ENCODE assay signal across 8 mouse cellular contexts in genomic region chr10:75304413-75304812, GRCm38 (mm10). TPM values are rescaled to one million over a fixed set of nuclear protein-coding genes. Genes with fewer than 3 reads are reported as not detected.
A peak's percentile ranks its signal among the peaks of the same experiment; 100 is the strongest.
DNase-seq lines count a peak whose midpoint lies in the region; ATAC-seq and TF ChIP-seq lines count a peak whose summit lies in the region.

No protein-coding gene starts in this region.

- TF ChIP-seq CTCF in liver, embryonic 14.5 days (IDR thresholded peaks at IDR 0.05; ENCODE audit: low read depth) = no peak
- no peak for TF ChIP-seq CTCF in lung, postnatal 0 days (IDR thresholded peaks at IDR 0.05)

- no peaks in the 10 kb centered on the region for H3K27me3 ChIP-seq in megakaryocyte, embryonic 14.5 days (replicated peaks)
- H3K27me3 ChIP-seq in heart, embryonic 15.5 days = no peaks in the 10 kb centered on the region
- no peaks in the 10 kb centered on the region for H3K27me3 ChIP-seq in liver, embryonic 14.5 days (ENCODE audit: control insufficient read depth, insufficient read depth, low read length)
- no peaks in the 10 kb centered on the region for H3K27me3 ChIP-seq in lung, postnatal 0 days (replicated peaks; ENCODE audit: insufficient read depth, low read length)

- H3K9me3 ChIP-seq in megakaryocyte, embryonic 14.5 days = no peaks in the 10 kb centered on the region
- no peaks in the 10 kb centered on the region for H3K9me3 ChIP-seq in heart, embryonic 15.5 days (replicated peaks)
- H3K9me3 ChIP-seq in liver, embryonic 14.5 days (ENCODE audit: control insufficient read depth, low read length) = no peaks in the 10 kb centered on the region
- H3K9me3 ChIP-seq in lung, postnatal 0 days (ENCODE audit: low read length) = no peaks in the 10 kb centered on the region

- TF ChIP-seq EP300 in liver, embryonic 14.5 days (IDR thresholded peaks at IDR 0.05; ENCODE audit: low read depth) = no peak
- TF ChIP-seq EP300 in lung, postnatal 0 days (IDR thresholded peaks at IDR 0.05) = no peak

- H3K27ac ChIP-seq in heart, embryonic 15.5 days = peak overlapping the region; percentile 75
- no peak overlapping the region for H3K27ac ChIP-seq in liver, embryonic 14.5 days
- H3K27ac ChIP-seq in lung, postnatal 0 days (ENCODE audit: low read length) = no peak overlapping the region

- H3K4me3 ChIP-seq in megakaryocyte, embryonic 14.5 days (replicated peaks) = peak overlapping the region; percentile 86
- H3K4me3 ChIP-seq in heart, embryonic 15.5 days = no peak overlapping the region
- no peak overlapping the region for H3K4me3 ChIP-seq in liver, embryonic 14.5 days (ENCODE audit: insufficient read depth in 1 of 2, low read depth in 2 of 2, low read length in 2 of 2)
- H3K4me3 ChIP-seq in lung, postnatal 0 days (ENCODE audit: low read depth, low read length) = no peak overlapping the region

- peak; percentile 34 for DNase-seq in cerebellum, adult 9-11 months
- no peak for DNase-seq in liver, embryonic 14.5 days (ENCODE audit: low read depth in 3 of 3, low spot score in 3 of 3)
- no peak for DNase-seq in embryo, embryonic 10.5 days (ENCODE audit: low spot score)
- no peak for DNase-seq in lung, postnatal 0 days (ENCODE audit: low spot score)
- DNase-seq in layer of hippocampus, adult 9-10 months (ENCODE audit: low spot score) = no peak

- 36% methylated on average over 6 of the region's 6 CpGs for WGBS in heart, embryonic 15.5 days
- WGBS in liver, embryonic 14.5 days (ENCODE audit: insufficient replicate concordance) = 22% methylated on average over 6 of the region's 6 CpGs
- 74% methylated on average over 6 of the region's 6 CpGs for WGBS in lung, postnatal 0 days

- H3K36me3 ChIP-seq in megakaryocyte, embryonic 14.5 days (replicated peaks; ENCODE audit: low read length) = peaks cover 57% of the 10 kb centered on the region
- peaks cover 28% of the 10 kb centered on the region for H3K36me3 ChIP-seq in heart, embryonic 15.5 days
- H3K36me3 ChIP-seq in liver, embryonic 14.5 days (replicated peaks; ENCODE audit: control insufficient read depth, insufficient read depth, low read depth) = no peaks in the 10 kb centered on the region; the same call in 1 of the 2 replicates
- H3K36me3 ChIP-seq in lung, postnatal 0 days (ENCODE audit: insufficient read depth, low read length) = peaks cover 29% of the 10 kb centered on the region

- H3K9ac ChIP-seq in heart, embryonic 15.5 days = no peak overlapping the region
- no peak overlapping the region for H3K9ac ChIP-seq in liver, embryonic 14.5 days (replicated peaks)
- H3K9ac ChIP-seq in lung, postnatal 0 days (replicated peaks; ENCODE audit: low read depth) = no peak overlapping the region

- peaks cover 100% of the 10 kb centered on the region for H3K4me1 ChIP-seq in megakaryocyte, embryonic 14.5 days
- peaks cover 42% of the 10 kb centered on the region for H3K4me1 ChIP-seq in heart, embryonic 15.5 days (replicated peaks)
- H3K4me1 ChIP-seq in liver, embryonic 14.5 days (replicated peaks; ENCODE audit: control insufficient read depth in 2 of 2, insufficient read depth in 2 of 2, low read length in 1 of 2) = peaks cover 5 to 43% of the 10 kb centered on the region in 2 experiments
- H3K4me1 ChIP-seq in lung, postnatal 0 days (ENCODE audit: insufficient read depth, low read depth, low read length) = no peaks in the 10 kb centered on the region

- no peak overlapping the region for H3K4me2 ChIP-seq in heart, embryonic 15.5 days
- no peak overlapping the region for H3K4me2 ChIP-seq in liver, embryonic 14.5 days (ENCODE audit: low read depth)
- no peak overlapping the region for H3K4me2 ChIP-seq in lung, postnatal 0 days (replicated peaks; ENCODE audit: low read depth, low read length)

- no peak for ATAC-seq in megakaryocyte, adult 5-6 weeks (ENCODE audit: poor library complexity, severe bottlenecking)
- ATAC-seq in heart, embryonic 15.5 days (replicated peaks; ENCODE audit: insufficient number of reproducible peaks, insufficient read depth, low FRiP score, low read depth) = peak; percentile 74
- ATAC-seq in liver, embryonic 14.5 days (ENCODE audit: insufficient read depth) = peak; percentile 40; the same call in 1 of the 2 replicates
- no peak for ATAC-seq in lung, postnatal 0 days

RNA-seq across cellular contexts. Expression of gene Adora2a, which starts 12.3 kb away (rescaled TPM):
- polyA plus RNA-seq in megakaryocyte, embryonic 14.5 days (2012; ENCODE audit: insufficient read depth, low replicate concordance) = 10.7 and 16.9 TPM in 2 replicates
- total RNA-seq in megakaryocyte, adult 5-6 weeks (2015) = 3.3 TPM in 2 replicates
- 2.6 and 3.0 TPM in 2 replicates for total RNA-seq in megakaryocyte, adult 5-6 weeks (2017)
- polyA plus RNA-seq in heart, embryonic 15.5 days (2015; fragmentation: Nextera tagmentation; extraction: Ambion mirVana) = 5.7 and 6.3 TPM in 2 replicates
- 1.5 and 1.7 TPM in 2 replicates for polyA plus RNA-seq in liver, embryonic 14.5 days (2012; rRNA removed)
- 1.9 and 2.3 TPM in 2 replicates for polyA plus RNA-seq in liver, embryonic 14.5 days (2014; fragmentation: Nextera tagmentation; extraction: Ambion mirVana)
- polyA plus RNA-seq in lung, postnatal 0 days (2015; fragmentation: Nextera tagmentation; extraction: Ambion mirVana) = 4.3 and 5.4 TPM in 2 replicates

Comparison
In these comparisons a context has a peak if more than half of its experiments do, and no peak if none do; other contexts are left out.
1. ATAC-seq: peak in heart, embryonic 15.5 days (single experiment) and liver, embryonic 14.5 days (single experiment); none in megakaryocyte, adult 5-6 weeks (single experiment) and lung, postnatal 0 days (single experiment).